Mouse (Mus musculus): ENCODE measurements around the gene Abat. TPM values are rescaled to one million over a fixed set of nuclear protein-coding genes. Genes with fewer than 3 reads are reported as not detected.
A peak's percentile ranks its signal among the peaks of the same experiment; 100 is the strongest.

Gene Abat
- polyA plus RNA-seq, 1 experiment from 2014 or later: 16.8 TPM

DNA sequence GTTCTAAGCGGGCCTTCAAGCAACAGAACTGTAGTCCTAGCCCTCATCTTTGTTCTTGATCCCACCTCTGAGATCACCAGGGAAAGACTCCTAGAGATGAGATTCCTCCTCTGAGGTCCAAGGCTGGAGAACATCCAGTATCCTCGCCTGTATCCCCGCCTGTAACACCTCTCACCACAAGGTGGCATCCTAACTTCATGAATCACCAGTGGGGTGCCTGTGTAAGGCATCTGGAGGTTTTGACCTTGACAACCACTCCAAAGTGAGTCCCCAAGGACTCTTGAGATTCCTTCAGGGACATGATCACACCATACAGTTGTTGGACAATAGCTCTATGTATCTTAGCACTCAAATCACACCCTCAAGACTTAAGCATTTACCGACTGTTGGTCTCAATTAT, 19.0 kb upstream of the Abat start:
- peak; percentile 84 for ATAC-seq (ENCODE audit: insufficient read depth)

DNA sequence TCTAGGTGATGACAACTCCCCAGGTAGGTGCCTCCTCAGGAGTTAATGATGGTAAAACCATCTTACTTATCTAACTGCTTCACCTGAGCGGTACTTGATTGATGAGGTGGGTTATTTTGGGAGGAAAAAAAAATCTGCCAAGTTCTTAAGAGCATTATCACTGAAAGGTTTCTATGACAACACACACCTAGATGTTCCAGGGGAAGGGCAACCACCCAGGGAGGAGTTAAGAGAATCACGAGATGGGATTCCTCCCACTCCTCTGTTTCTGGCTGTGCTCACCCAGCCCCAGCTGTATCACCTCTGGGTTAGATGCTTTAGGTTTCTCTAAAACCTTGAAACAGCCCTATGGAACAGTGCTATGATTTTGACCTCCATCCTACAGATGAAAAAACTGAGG, 16.3 kb upstream of the Abat start:
- WGBS: 46% methylated on average over 2 of the region's 2 CpGs

More for the DNA sequence above, 19.0 kb upstream of the Abat start:
- 18% methylated on average over 4 of the region's 4 CpGs for WGBS
- no peaks in the 10 kb centered on the region for H3K9me3 ChIP-seq (ENCODE audit: low read depth, low read length)
- no peaks in the 10 kb centered on the region for H3K27me3 ChIP-seq (ENCODE audit: insufficient read depth, low read length)
- no peak overlapping the region for H3K4me3 ChIP-seq (ENCODE audit: low read depth, low read length)
- no peak overlapping the region for H3K9ac ChIP-seq
- H3K4me2 ChIP-seq: no peak overlapping the region
- H3K4me1 ChIP-seq (ENCODE audit: insufficient read depth): no peaks in the 10 kb centered on the region
- peak; percentile 88 for DNase-seq
- no peak overlapping the region for H3K27ac ChIP-seq (ENCODE audit: low read depth)
- H3K36me3 ChIP-seq (ENCODE audit: insufficient read depth): peaks cover 9% of the 10 kb centered on the region; the same call in 1 of the 2 replicates
- TF ChIP-seq CTCF (IDR thresholded peaks at IDR 0.05; ENCODE audit: low read depth): peak; percentile 93

DNA sequence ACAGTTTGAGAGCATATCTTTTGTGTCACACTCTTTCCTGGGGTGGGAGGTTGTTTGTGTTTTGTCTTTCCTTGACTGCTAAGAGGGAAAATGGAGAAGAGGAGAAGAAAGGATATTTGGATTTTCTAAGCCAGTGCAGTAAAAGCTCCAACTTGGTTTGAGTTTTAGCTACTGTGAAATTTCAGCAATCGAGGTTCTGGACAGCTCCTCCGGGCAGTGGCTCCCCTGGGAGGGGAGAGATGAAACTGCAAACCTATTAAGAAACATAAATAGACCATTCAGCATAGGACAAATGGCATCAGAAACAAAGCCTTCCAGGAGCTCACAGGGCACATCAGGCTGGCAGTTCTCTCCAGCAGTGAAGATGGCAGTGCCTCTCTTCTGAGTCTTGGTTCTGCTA, 9.0 kb upstream of the Abat start:
- H3K9ac ChIP-seq: no peak overlapping the region
- ATAC-seq (ENCODE audit: insufficient read depth) (no peak), DNase-seq (peak; percentile 70)
- no peak overlapping the region for H3K4me2 ChIP-seq
- no peaks in the 10 kb centered on the region for H3K4me1 ChIP-seq (ENCODE audit: insufficient read depth)
- no peak overlapping the region for H3K4me3 ChIP-seq (ENCODE audit: low read depth, low read length)
- H3K27ac ChIP-seq (ENCODE audit: low read depth): no peak overlapping the region
- no peak for TF ChIP-seq CTCF (IDR thresholded peaks at IDR 0.05; ENCODE audit: low read depth)
- 33% methylated on average over 2 of the region's 2 CpGs for WGBS
- H3K9me3 ChIP-seq (ENCODE audit: low read depth, low read length): no peaks in the 10 kb centered on the region
- no peaks in the 10 kb centered on the region for H3K36me3 ChIP-seq (ENCODE audit: insufficient read depth)
- no peaks in the 10 kb centered on the region for H3K27me3 ChIP-seq (ENCODE audit: insufficient read depth, low read length)

More for the DNA sequence above, 16.3 kb upstream of the Abat start:
- no peak for TF ChIP-seq CTCF (IDR thresholded peaks at IDR 0.05; ENCODE audit: low read depth)
- Histone ChIP-seq H3K4me1 (ENCODE audit: insufficient read depth) (no peaks in the 10 kb centered on the region), H3K27ac (ENCODE audit: low read depth) (no peak overlapping the region), H3K4me2 (no peak overlapping the region), H3K4me3 (ENCODE audit: low read depth, low read length) (no peak overlapping the region), H3K36me3 (ENCODE audit: insufficient read depth) (no peaks in the 10 kb centered on the region), H3K9ac (no peak overlapping the region), H3K27me3 (ENCODE audit: insufficient read depth, low read length) (no peaks in the 10 kb centered on the region), H3K9me3 (ENCODE audit: low read depth, low read length) (no peaks in the 10 kb centered on the region)
- ATAC-seq (ENCODE audit: insufficient read depth) (no peak), DNase-seq (no peak)

DNA sequence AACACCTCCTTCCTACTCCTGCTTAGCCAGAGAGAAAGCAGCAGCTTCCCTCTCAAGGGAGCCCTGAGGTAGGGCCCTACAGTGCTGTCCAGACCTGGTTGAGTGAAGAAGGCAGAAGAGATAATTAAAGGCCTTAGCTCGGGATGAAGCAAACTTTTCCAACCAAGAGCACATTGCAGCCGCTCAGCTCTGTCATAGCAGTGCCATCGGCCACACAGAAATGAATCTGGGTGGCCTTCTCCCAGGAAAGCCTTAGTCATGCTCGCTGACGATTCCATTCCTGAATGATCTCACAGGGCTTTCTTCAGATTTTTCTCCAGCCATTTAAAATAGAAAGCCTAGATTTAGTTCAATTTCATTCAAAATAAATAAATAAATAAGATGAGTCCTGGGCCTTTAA, 3.3 kb upstream of the Abat start:
- H3K9me3 ChIP-seq (ENCODE audit: low read depth, low read length): no peaks in the 10 kb centered on the region
- H3K36me3 ChIP-seq (ENCODE audit: insufficient read depth): no peaks in the 10 kb centered on the region
- no peak overlapping the region for H3K4me3 ChIP-seq (ENCODE audit: low read depth, low read length)
- ATAC-seq (ENCODE audit: insufficient read depth): no peak
- TF ChIP-seq CTCF (IDR thresholded peaks at IDR 0.05; ENCODE audit: low read depth): no peak
- H3K27ac ChIP-seq (ENCODE audit: low read depth): no peak overlapping the region
- DNase-seq: no peak
- H3K4me2 ChIP-seq: no peak overlapping the region
- peaks cover 4% of the 10 kb centered on the region; the same call in 1 of the 2 replicates for H3K4me1 ChIP-seq (ENCODE audit: insufficient read depth)
- no peaks in the 10 kb centered on the region for H3K27me3 ChIP-seq (ENCODE audit: insufficient read depth, low read length)
- 63% methylated on average over 5 of the region's 5 CpGs for WGBS
- H3K9ac ChIP-seq: no peak overlapping the region

DNA sequence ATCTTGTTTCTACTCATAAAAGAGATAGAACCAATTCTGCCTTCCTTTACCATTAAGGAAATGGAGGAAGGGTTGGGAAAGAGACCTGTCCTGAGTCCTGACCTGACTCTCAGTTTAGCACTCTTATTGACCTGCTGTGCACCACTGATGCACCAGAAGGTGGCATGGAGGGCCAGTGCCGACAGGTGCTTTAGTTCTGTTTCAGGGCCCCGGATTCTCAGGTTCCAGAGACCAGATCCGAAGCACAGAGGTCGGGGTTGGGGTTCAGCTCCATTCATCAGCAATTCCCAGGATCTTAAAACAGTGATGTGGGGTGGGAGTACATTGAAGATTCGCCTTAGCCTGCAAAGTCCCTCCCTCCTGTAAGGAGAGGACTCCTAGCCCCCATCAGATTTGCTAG, 399 bp upstream of the Abat start:
- H3K4me3 ChIP-seq (ENCODE audit: low read depth, low read length): peak overlapping the region; percentile 55
- no peak for TF ChIP-seq CTCF (IDR thresholded peaks at IDR 0.05; ENCODE audit: low read depth)
- DNase-seq (no peak), ATAC-seq (ENCODE audit: insufficient read depth) (peak; percentile 30; the same call in 1 of the 2 replicates)
- no peak overlapping the region for H3K27ac ChIP-seq (ENCODE audit: low read depth)
- no peaks in the 10 kb centered on the region for H3K9me3 ChIP-seq (ENCODE audit: low read depth, low read length)
- peak overlapping the region; percentile 69 for H3K4me2 ChIP-seq
- 3% methylated on average over 5 of the region's 5 CpGs for WGBS
- peaks cover 4% of the 10 kb centered on the region; the same call in 1 of the 2 replicates for H3K4me1 ChIP-seq (ENCODE audit: insufficient read depth)
- H3K9ac ChIP-seq: 0 out of 2 replicates have a peak overlapping the region, but pooled peaks have one; percentile 11
- H3K36me3 ChIP-seq (ENCODE audit: insufficient read depth): no peaks in the 10 kb centered on the region
- no peaks in the 10 kb centered on the region for H3K27me3 ChIP-seq (ENCODE audit: insufficient read depth, low read length)

DNA sequence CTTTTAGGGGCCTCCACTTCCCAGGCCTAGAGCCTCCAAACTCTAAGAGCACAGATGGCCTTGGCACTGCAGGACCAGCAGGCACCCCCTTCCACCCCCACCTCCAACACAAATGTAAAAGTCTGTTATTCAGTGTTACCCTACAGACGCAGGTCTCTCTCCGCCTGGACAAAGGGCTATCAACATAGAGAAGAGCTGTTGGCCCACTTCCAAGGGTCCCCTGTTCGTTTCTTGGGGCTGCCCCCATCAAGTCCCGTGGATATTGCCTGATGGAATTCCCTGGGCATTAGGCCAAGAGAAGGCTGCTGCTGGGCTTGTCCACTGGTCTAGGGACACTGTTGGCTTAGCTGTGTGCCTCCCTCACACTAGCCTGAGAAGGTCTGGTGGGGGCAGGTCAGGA, 951 bp downstream of the Abat start:
- peak overlapping the region; percentile 25; the same call in 1 of the 2 replicates for H3K27ac ChIP-seq (ENCODE audit: low read depth)
- WGBS: 7% methylated on average over 4 of the region's 4 CpGs

DNA sequence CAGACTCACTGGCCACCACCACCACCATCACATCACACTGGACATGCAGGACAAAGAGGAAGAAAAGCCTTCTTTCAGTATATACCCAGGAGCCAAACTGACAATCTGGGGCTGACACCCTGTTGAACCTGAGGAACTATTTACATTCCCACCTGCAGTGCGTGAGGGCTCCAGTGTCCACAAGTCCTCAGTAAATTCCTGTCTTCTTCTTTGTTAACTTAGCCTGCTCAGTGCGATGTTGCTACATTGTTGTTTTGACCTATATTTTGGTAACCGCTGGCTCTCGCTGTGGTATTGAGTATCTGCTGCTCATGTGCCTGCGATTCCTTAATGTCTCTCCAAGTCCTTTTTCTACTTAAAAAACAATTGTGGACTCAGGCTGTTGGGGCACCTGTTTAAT, 7.3 kb downstream of the Abat start:
- 61% methylated on average over 5 of the region's 5 CpGs for WGBS
- no peak for TF ChIP-seq CTCF (IDR thresholded peaks at IDR 0.05; ENCODE audit: low read depth)

More for the DNA sequence above, 951 bp downstream of the Abat start:
- Histone ChIP-seq H3K36me3 (ENCODE audit: insufficient read depth) (no peaks in the 10 kb centered on the region), H3K27me3 (ENCODE audit: insufficient read depth, low read length) (no peaks in the 10 kb centered on the region), H3K4me1 (ENCODE audit: insufficient read depth) (peaks cover 4% of the 10 kb centered on the region; the same call in 1 of the 2 replicates), H3K9me3 (ENCODE audit: low read depth, low read length) (no peaks in the 10 kb centered on the region), H3K4me2 (peak overlapping the region; percentile 69), H3K4me3 (ENCODE audit: low read depth, low read length) (peak overlapping the region; percentile 55), H3K9ac (peak overlapping the region; percentile 62; the same call in 1 of the 2 replicates)
- ATAC-seq (ENCODE audit: insufficient read depth): peak; percentile 19; the same call in 1 of the 2 replicates
- no peak for TF ChIP-seq CTCF (IDR thresholded peaks at IDR 0.05; ENCODE audit: low read depth)
- peak; percentile 88 for DNase-seq

More for the DNA sequence above, 7.3 kb downstream of the Abat start:
- DNase-seq (no peak), ATAC-seq (ENCODE audit: insufficient read depth) (no peak)
- Histone ChIP-seq H3K4me1 (ENCODE audit: insufficient read depth) (peaks cover 17% of the 10 kb centered on the region), H3K4me3 (ENCODE audit: low read depth, low read length) (no peak overlapping the region), H3K27ac (ENCODE audit: low read depth) (no peak overlapping the region), H3K36me3 (ENCODE audit: insufficient read depth) (no peaks in the 10 kb centered on the region), H3K4me2 (no peak overlapping the region), H3K9ac (no peak overlapping the region), H3K9me3 (ENCODE audit: low read depth, low read length) (no peaks in the 10 kb centered on the region), H3K27me3 (ENCODE audit: insufficient read depth, low read length) (no peaks in the 10 kb centered on the region)
